In genomic region chr1:133130638-133131560, GRCm38 (mm10) we compare ENCODE assay signal across 8 mouse cellular contexts. TPM values are rescaled to one million over a fixed set of nuclear protein-coding genes. Genes with fewer than 3 reads are reported as not detected.
A peak's percentile ranks its signal among the peaks of the same experiment; 100 is the strongest.
DNase-seq lines count a peak whose midpoint lies in the region; ATAC-seq lines count a peak whose summit lies in the region.

Gene Ppp1r15b, plus strand, starts transcription at chr1:133131143.

- ATAC-seq in hindbrain, embryonic 12.5 days (ENCODE audit: low FRiP score) = peak; percentile 99

- H3K4me1 ChIP-seq in hindbrain, embryonic 12.5 days = peaks cover 49% of the 10 kb centered on the region

- under 1% methylated on average over 72 of the region's 72 CpGs for WGBS in hindbrain, embryonic 12.5 days

- no peaks in the 10 kb centered on the region for H3K9me3 ChIP-seq in hindbrain, embryonic 12.5 days (replicated peaks)

- H3K36me3 ChIP-seq in hindbrain, embryonic 12.5 days = no peaks in the 10 kb centered on the region

- H3K27ac ChIP-seq in hindbrain, embryonic 12.5 days = peak within 1 kb of the TSS; percentile 97

- H3K4me3 ChIP-seq in hindbrain, embryonic 12.5 days = peak within 1 kb of the TSS; percentile 97

- H3K4me2 ChIP-seq in hindbrain, embryonic 12.5 days (replicated peaks) = peak within 1 kb of the TSS; percentile 99

- H3K27me3 ChIP-seq in hindbrain, embryonic 12.5 days = no peaks in the 10 kb centered on the region

- DNase-seq in NIH3T3 (ENCODE audit: low read depth) = peak; percentile 99
- peak; percentile 97 to 99 for DNase-seq in cerebellum, postnatal 10 days
- peak; percentile 99 for DNase-seq in frontal cortex, postnatal 10 days (ENCODE audit: low spot score in 2 of 2)
- peak; percentile 98 to 100 for DNase-seq in layer of hippocampus, postnatal 14 days (ENCODE audit: low spot score in 2 of 2)
- DNase-seq in lung, postnatal 14 days = peak; percentile 98
- DNase-seq in retina, adult 2 months (ENCODE audit: low read depth, low spot score) = peak; percentile 96
- DNase-seq in thymus, postnatal 36 days = peak; percentile 96 to 99

- H3K9ac ChIP-seq in hindbrain, embryonic 12.5 days = peak within 1 kb of the TSS; percentile 96

RNA-seq across cellular contexts. Expression of gene Ppp1r15b, which starts in this region (rescaled TPM):
- polyA plus RNA-seq in hindbrain, embryonic 12.5 days (2016; fragmentation: Nextera tagmentation; extraction: Ambion mirVana) = 49.1 and 53.4 TPM in 2 replicates
- 10 to 100 TPM; 45.3 to 45.9 TPM for total RNA-seq in layer of hippocampus, postnatal 14 days (2021)

Comparison
In these comparisons a context has a peak if more than half of its experiments do, and no peak if none do; other contexts are left out.
1. Peak in every context shown above with its lines: DNase-seq, ATAC-seq, H3K4me3 ChIP-seq and H3K27ac ChIP-seq.